ENCODE assay signal across 10 mouse cellular contexts in genomic region chr9:32676480-32676879, GRCm38 (mm10). TPM values are rescaled to one million over a fixed set of nuclear protein-coding genes. Genes with fewer than 3 reads are reported as not detected.
DNase-seq lines count a peak whose midpoint lies in the region; ATAC-seq and TF ChIP-seq lines count a peak whose summit lies in the region.
"Had no signal": no experiment of that assay in that cellular context is flagged by ENCODE, and none has a peak within 500 bp of the region (broad histone marks: within the 10 kb centered on the region; RNA-seq: fewer than 3 reads in every experiment).

No protein-coding gene starts in this region.

- TF ChIP-seq EP300 in heart, adult 2 months (IDR thresholded peaks at IDR 0.05; ENCODE audit: insufficient read depth, low read depth, low read length): no peak

- H3K9ac ChIP-seq in heart, adult 2 months (ENCODE audit: low read depth, low read length): peak overlapping the region; percentile 62; the same call in 1 of the 2 replicates
- no peak overlapping the region for H3K9ac ChIP-seq in heart, embryonic 16.5 days (ENCODE audit: low read length)
- H3K9ac ChIP-seq in stomach, embryonic 15.5 days: no peak overlapping the region
- H3K9ac ChIP-seq: liver, embryonic 13.5 days had no signal

- 0 out of 2 replicates have a peak overlapping the region, but pooled peaks have one; percentile 2 for H3K4me2 ChIP-seq in heart, embryonic 16.5 days (ENCODE audit: low read depth, low read length)
- peak overlapping the region; percentile 37 for H3K4me2 ChIP-seq in stomach, embryonic 15.5 days
- H3K4me2 ChIP-seq: liver, embryonic 13.5 days had no signal

- peaks cover 25% of the 10 kb centered on the region for H3K4me1 ChIP-seq in heart, adult 2 months (ENCODE audit: control insufficient read depth, insufficient read depth, low read length)
- H3K4me1 ChIP-seq in spleen, adult 2 months (ENCODE audit: control insufficient read depth, insufficient read depth, insufficient read length): peaks cover 26% of the 10 kb centered on the region
- H3K4me1 ChIP-seq in heart, embryonic 16.5 days (ENCODE audit: control insufficient read depth, insufficient read depth, low read length): peaks cover 24% of the 10 kb centered on the region
- peaks cover 38% of the 10 kb centered on the region for H3K4me1 ChIP-seq in stomach, embryonic 15.5 days

- WGBS in heart, adult 2 months: 16% methylated on average over 3 of the region's 3 CpGs
- 37% methylated on average over 3 of the region's 3 CpGs for WGBS in spleen, adult 2 months
- whole genome bisulfite sequencing in heart, embryonic 16.5 days: 23% methylated on average over 3 of the region's 3 CpGs
- WGBS in stomach, embryonic 15.5 days: 15% methylated on average over 3 of the region's 3 CpGs

- H3K4me3 ChIP-seq in heart, adult 2 months: no peak overlapping the region
- no peak overlapping the region for H3K4me3 ChIP-seq in spleen, adult 2 months (ENCODE audit: extremely low read depth, insufficient read depth, insufficient read length)
- H3K4me3 ChIP-seq in heart, embryonic 16.5 days (ENCODE audit: low read length): no peak overlapping the region
- H3K4me3 ChIP-seq in stomach, embryonic 15.5 days (replicated peaks): no peak overlapping the region
- H3K4me3 ChIP-seq: liver, embryonic 13.5 days had no signal

- peak overlapping the region; percentile 66 for H3K27ac ChIP-seq in heart, adult 2 months
- peak overlapping the region; percentile 65; the same call in 1 of the 2 replicates for H3K27ac ChIP-seq in spleen, adult 2 months (ENCODE audit: insufficient read depth, low read length)
- H3K27ac ChIP-seq in heart, embryonic 16.5 days (ENCODE audit: low read length): peak overlapping the region; percentile 37
- peak overlapping the region; percentile 81 for H3K27ac ChIP-seq in stomach, embryonic 15.5 days

- ATAC-seq in heart, embryonic 16.5 days (replicated peaks; ENCODE audit: extremely low read depth, insufficient read depth, low FRiP score): no peak
- no peak for ATAC-seq in stomach, embryonic 15.5 days (ENCODE audit: insufficient read depth, low FRiP score, low read depth)

- intact Hi-C loops in heart, adult 2 months (cut with DNase I): no loop called here
- intact Hi-C loops in left cerebral cortex, postnatal 14 days (cut with DNase I): no loop called here

- H3K36me3 ChIP-seq in heart, adult 2 months (ENCODE audit: control insufficient read depth, insufficient read depth, low read length): peaks cover 29% of the 10 kb centered on the region
- H3K36me3 ChIP-seq in spleen, adult 2 months (ENCODE audit: control insufficient read depth, insufficient read depth, low read length): no peaks in the 10 kb centered on the region
- H3K36me3 ChIP-seq in heart, embryonic 16.5 days (ENCODE audit: control insufficient read depth, insufficient read depth): no peaks in the 10 kb centered on the region
- no peaks in the 10 kb centered on the region for H3K36me3 ChIP-seq in stomach, embryonic 15.5 days
- H3K36me3 ChIP-seq: liver, embryonic 13.5 days had no signal

- no peaks in the 10 kb centered on the region for H3K79me2 ChIP-seq in heart, adult 2 months (replicated peaks; ENCODE audit: control insufficient read depth, insufficient read depth, low read length)

- TF ChIP-seq POLR2A in heart, adult 2 months (IDR thresholded peaks at IDR 0.05; ENCODE audit: insufficient read depth, low read depth, low read length): peak; percentile 26; the same call in 1 of the 2 replicates
- no peak for TF ChIP-seq POLR2A in spleen, adult 2 months (IDR thresholded peaks at IDR 0.05; ENCODE audit: low read depth, low read length)

- DNase-seq in heart, adult 2 months: no peak
- no peak for DNase-seq in heart, postnatal 4 days
- no peak for DNase-seq in spleen, adult 2 months (ENCODE audit: low read depth in 1 of 2, low spot score in 2 of 2)
- no peak for DNase-seq in spleen, adult 18-20 months
- no peak for DNase-seq in urinary bladder, postnatal 4 days (ENCODE audit: low spot score in 2 of 2)
- DNase-seq in left cerebral cortex, postnatal 14 days (ENCODE audit: low spot score in 2 of 2): no peak
- DNase-seq: gastrocnemius, postnatal 10 days; liver, embryonic 13.5 days had no signal

- no peak for TF ChIP-seq CTCF in heart, adult 2 months (IDR thresholded peaks at IDR 0.05)
- no peak for TF ChIP-seq CTCF in spleen, adult 2 months (IDR thresholded peaks at IDR 0.05; ENCODE audit: extremely low read depth, insufficient read depth, insufficient read length, insufficient replicate concordance)

- H3K9me3 ChIP-seq in heart, embryonic 16.5 days (replicated peaks; ENCODE audit: control insufficient read depth, low read length): no peaks in the 10 kb centered on the region
- H3K9me3 ChIP-seq in stomach, embryonic 15.5 days: no peaks in the 10 kb centered on the region
- H3K9me3 ChIP-seq: liver, embryonic 13.5 days had no signal

- H3K27me3 ChIP-seq in heart, adult 2 months (ENCODE audit: control insufficient read depth, insufficient read depth, low read length): no peaks in the 10 kb centered on the region
- no peaks in the 10 kb centered on the region for H3K27me3 ChIP-seq in spleen, adult 2 months (ENCODE audit: control insufficient read depth, insufficient read depth, low read length)
- H3K27me3 ChIP-seq in heart, embryonic 16.5 days (ENCODE audit: control insufficient read depth, insufficient read depth, low read length): no peaks in the 10 kb centered on the region
- H3K27me3 ChIP-seq in stomach, embryonic 15.5 days (replicated peaks): no peaks in the 10 kb centered on the region

RNA-seq across cellular contexts. Expression of gene Ets1, which starts 40.5 kb away (rescaled TPM):
- total RNA-seq in heart, adult 2 months (2021): 10 to 100 TPM; 40.7 to 48.7 TPM
- polyA plus RNA-seq in heart, adult 2 months (2012; rRNA removed): 22.6 and 39.6 TPM in 2 replicates
- 100 to 1,000 TPM in 1 of 2 experiments, 10 to 100 TPM in 1; 97.5 to 106 TPM for total RNA-seq in heart, postnatal 4 days (2021)
- 115 and 129 TPM in 2 replicates for polyA plus RNA-seq in spleen, adult 2 months (2012; rRNA removed)
- 59.0 and 66.7 TPM in 2 replicates for polyA plus RNA-seq in heart, embryonic 16.5 days (2015; fragmentation: Nextera tagmentation; extraction: Ambion mirVana)
- polyA plus RNA-seq in stomach, embryonic 15.5 days (2015; fragmentation: Nextera tagmentation; extraction: Ambion mirVana): 41.3 and 45.9 TPM in 2 replicates
- total RNA-seq in left cerebral cortex, postnatal 14 days (2021): 10 to 100 TPM; 19.0 to 20.1 TPM
